Mouse (Mus musculus) frontal cortex, adult 2 months (tissue): Measurements from ENCODE around the gene Atxn1. TPM values are rescaled to one million over a fixed set of nuclear protein-coding genes. Genes with fewer than 3 reads are reported as not detected.

Experiments used
- DNase-seq, 2 experiments: peaks; one replicate each; pipeline ENCODE4 v3.0.0; 2022; ENCODE audit warnings: low spot score in 1 of 2; ENCODE audit errors: extremely low spot score in 1 of 2
- polyA plus RNA-seq: library from polyadenylated mRNA; depleted of rRNA; stranded (reverse); fragments of >200 nt; gene quantifications from 2 replicates; pipeline ENCODE4 v1.2.3, GENCODE M21; 2012

Gene Atxn1
- polyA plus RNA-seq, 1 experiment, result 27.3 TPM

GRCm38 (mm10) chr13:45614762-45615161 lies 350.0 kb downstream of the Atxn1 start:
- peak; percentile 63 to 79 for DNase-seq

- DNase-seq, result peak in 1 of 2 experiments; percentile 72
Observed at GRCm38 (mm10) chr13:45613346-45613745, 351.5 kb downstream of the Atxn1 start.

- no peak for DNase-seq
Observed at GRCm38 (mm10) chr13:45611554-45611953, 353.3 kb downstream of the Atxn1 start.

- DNase-seq, result no peak
Observed at GRCm38 (mm10) chr13:45609461-45609860, 355.3 kb downstream of the Atxn1 start.

- no peak for DNase-seq
Observed at GRCm38 (mm10) chr13:45608593-45608992, 356.2 kb downstream of the Atxn1 start.

DNA sequence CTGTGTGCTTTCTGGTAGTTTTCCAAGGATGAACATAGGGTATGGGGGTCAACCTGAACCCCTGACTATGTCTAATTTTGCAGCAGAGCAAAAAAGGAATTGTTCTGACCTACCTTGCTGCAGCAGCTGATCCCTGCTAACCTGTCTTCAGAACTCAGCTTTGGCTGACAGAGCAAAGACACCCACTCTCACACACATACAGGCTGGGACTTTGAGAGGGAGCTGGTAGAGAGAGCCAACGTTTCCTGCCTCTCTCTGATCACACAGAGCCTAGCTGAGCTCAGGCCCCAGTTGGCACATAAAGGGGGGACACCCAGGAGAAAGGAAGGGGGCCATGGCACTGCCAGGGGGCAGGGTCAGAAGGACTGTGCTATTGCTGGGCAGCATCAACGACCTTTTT lies 356.9 kb downstream of the Atxn1 start:
- DNase-seq, result peak in 1 of 2 experiments; percentile 52

DNA sequence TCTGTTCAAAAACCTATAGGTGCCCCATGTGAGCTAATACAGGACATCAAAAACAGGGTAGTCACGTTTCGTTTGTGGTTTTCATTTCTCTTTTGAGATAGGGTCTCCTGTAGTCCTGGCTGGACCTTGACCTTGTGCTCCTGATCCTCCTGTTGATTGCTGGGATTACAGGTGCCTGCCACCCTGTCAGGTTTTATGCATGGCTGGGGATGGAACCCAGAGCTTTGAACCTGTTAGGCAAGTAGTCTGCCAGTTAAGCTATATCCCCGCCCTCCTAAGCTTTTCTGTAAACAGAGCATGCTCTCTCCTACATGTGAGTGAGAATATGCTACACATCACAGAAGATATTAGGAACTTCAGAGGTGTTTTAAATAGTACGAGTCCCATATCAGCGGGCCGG lies 361.2 kb downstream of the Atxn1 start:
- no peak for DNase-seq

GRCm38 (mm10) chr13:45600443-45600842 lies 364.4 kb downstream of the Atxn1 start:
- DNase-seq, result no peak

GRCm38 (mm10) chr13:45599831-45600230 lies 365.0 kb downstream of the Atxn1 start:
- no peak for DNase-seq

DNA sequence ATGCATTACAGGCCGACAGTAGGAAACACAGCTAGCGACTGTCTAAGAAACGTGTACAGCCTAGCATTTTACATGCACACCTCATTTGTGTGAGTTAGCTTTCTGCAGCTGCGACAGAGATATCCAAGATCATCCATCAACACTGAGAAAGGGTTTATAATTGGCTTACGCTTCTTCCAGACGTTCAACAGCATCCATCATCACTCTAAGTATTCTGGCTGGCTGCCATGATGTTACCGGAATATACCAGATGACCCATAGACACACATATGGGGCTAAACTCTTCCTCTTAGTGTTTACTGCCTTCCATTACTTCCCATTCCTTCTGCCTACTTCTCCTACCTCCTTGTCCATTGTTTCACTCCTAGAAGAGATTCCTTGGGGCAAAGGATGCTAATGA lies 369.4 kb downstream of the Atxn1 start:
- no peak for DNase-seq

DNA sequence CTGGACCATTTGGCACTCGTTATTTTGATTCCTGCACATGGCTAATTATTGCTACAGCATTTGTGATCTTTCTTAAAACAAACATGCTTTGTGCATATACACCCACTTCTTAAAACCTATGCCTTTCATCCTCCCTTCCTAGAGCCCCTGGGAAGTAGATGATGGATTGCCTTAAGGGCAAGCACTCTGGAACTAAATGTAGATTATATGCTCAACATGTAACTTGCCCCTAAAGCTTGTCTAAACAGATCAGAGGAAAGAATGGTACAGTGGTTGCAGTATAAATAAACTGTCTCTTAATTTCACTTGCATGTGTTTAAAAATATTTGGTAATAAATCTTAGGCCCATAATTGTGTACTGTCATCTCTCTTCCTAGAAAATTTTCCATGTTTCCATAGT lies 370.9 kb downstream of the Atxn1 start:
- no peak for DNase-seq

DNA sequence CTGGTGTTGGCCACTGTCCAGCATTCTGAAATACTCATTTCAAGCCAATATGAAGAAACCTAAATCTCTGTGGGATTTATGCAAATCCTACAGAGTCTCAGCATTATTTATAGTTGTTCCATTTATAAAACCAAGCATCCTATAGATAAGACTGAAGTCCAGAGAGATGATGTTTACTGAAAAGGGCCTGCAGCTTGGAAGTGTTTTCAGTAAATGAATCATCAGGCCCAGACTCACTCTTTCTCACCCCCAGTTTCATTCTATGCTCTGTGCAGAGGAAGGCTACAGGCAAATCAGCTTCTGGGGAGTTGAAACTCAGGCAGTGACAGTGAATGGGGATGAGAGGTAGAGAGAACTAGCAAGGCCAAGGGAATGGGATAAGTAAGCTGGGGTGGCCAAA lies 373.9 kb downstream of the Atxn1 start:
- DNase-seq, result no peak

DNA sequence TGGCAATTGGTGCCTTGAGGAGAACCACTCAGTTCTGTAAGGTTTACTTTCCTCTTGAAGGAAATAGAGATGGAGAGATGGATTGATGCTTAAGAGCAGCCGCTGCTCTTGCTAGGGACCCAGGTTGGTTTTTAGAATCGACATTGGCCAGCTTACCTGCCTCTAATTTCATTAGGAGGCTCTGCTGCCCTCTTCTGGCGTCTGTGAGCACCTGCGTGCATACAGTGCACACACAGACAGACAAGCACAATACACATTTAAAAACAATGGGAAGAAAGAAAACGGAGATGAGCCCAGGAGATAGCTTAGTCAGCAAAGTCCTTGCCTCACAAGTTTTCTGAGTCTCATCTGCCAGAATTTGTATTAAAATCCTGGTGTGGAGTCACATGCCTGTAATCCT lies 381.7 kb downstream of the Atxn1 start:
- DNase-seq, result no peak

DNA sequence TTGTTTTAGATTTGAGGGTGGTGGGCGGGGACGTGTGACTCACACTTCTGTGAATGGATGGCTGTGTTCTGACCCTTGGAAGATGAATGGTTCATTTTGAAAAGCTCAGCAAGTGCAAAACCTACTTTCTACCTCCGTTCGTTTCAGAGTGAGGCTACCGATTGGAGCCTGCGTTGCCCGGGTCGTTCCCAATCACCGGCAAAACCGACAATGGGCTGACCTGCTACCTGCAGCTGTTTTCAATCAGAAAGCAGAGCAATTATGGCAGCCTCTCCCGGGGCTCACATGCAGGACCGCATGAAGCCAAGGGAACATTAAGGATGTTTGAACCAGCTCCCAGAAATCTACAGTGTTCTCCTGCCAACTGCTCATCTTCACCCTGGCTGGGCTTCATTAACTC lies 382.5 kb downstream of the Atxn1 start:
- DNase-seq, result peak in 1 of 2 experiments; percentile 43

DNA sequence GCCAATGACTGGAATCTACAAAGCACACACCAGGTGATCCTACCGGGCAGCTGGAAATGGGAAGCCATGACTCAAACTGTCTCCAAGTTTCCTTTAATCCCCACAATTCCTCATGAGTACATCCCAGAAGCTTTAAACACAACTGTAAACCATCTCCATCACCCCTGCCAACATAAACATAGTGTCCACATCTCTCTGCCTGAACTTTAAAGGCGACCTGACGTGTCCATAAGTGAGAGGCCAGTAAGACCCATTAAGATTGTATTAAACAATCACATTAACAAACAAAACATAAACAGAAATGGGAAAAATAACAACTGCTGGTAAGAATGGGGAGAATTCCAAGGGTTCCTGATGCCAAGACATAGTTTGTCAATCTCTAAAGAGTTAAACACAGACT lies 385.1 kb downstream of the Atxn1 start:
- DNase-seq, result no peak

DNA sequence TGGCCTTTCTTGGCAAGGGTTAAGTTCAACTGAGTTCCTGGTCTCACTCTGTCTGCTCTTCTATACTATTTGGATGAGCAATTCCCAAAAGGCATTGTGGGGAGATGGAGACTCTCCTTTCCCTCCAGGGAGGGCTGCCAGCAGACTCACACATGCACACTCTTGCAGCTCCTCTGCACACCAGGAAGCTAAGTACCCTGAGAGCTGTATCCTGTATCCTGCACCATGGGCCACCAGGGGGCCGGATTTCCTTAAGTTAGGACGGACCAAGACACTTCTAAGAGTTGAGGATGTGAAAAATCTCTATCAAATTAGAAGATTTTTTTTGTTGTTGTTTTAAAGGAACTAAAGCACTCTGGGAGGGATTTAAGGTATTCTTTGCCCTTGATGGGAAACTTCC lies 387.0 kb downstream of the Atxn1 start:
- DNase-seq, result peak in 1 of 2 experiments; percentile 31

DNA sequence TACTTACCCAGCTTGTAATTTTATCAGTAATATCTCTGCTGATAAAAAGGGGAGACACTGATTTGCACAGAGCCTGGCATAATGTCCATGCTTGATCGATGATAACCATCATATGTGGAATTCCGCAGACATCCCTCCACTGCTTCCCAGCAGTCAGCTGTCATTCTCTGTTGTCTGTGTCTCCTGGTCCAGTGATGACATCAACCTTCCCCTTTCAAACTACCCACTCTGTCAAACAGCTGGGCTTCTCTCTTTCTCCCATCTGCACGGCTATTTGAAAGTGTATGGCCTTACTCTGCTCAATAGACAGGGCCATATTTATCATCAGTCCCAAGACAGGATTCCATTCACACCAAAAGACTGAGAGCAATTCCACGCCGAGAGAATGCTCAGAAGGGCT lies 387.4 kb downstream of the Atxn1 start:
- DNase-seq, result no peak

GRCm38 (mm10) chr13:45576185-45576584 lies 388.6 kb downstream of the Atxn1 start:
- DNase-seq, result no peak

DNA sequence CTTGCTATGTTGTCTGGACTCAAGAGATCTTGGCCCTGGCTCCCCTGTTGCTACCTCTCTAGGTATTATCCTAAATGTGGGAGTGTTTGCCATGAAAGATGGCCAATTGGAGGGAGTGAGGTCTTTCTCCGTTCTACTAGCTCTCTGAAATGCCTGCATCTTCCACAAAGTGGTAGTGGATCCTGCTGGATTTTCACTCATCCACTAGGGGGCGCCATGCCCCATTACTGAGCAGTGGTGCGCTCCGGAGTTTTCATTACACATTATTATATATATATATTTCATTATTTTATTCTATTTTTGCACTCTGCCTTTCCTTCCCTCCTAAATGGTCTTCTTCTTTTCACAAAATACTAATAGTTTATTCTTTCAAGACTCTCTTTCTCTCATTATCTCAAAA lies 392.0 kb downstream of the Atxn1 start:
- DNase-seq, result peak in 1 of 2 experiments; percentile 86

DNA sequence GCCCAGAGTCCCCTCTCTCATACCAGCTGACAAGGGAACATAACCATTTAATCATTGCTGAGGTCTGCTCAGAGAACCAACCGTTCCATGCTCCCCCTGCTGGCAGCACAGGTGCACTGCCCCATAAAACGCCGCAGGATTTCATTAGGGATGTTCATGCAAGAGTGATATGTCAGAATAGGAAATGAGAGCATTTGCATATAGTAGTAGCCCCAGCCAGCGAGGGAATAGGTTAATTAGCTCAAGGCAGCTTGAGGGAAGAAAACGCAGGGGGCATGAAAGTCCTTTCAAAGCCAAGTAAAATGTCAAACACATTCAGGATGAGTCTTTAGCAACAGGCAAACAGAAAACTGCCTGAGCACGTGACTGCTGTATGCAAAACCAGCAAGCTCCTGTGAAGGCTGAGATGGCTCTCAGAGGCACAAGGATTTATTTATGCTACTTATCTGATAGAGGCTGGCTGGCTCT lies 393.0 kb downstream of the Atxn1 start:
- DNase-seq, result peak; percentile 79 to 94

- DNase-seq, result peak in 1 of 2 experiments; percentile 67
Observed at GRCm38 (mm10) chr13:45569932-45570331, 394.9 kb downstream of the Atxn1 start.

- DNase-seq, result no peak
Observed at GRCm38 (mm10) chr13:45564946-45565345, 399.9 kb downstream of the Atxn1 start.

GRCm38 (mm10) chr13:45562011-45562410 lies 402.8 kb downstream of the Atxn1 start:
- peak in 1 of 2 experiments; percentile 59 for DNase-seq
